Mouse (Mus musculus): ENCODE results near the gene Srek1. TPM values are rescaled to one million over a fixed set of nuclear protein-coding genes. Genes with fewer than 3 reads are reported as not detected.

Srek1 gene
- polyA plus RNA-seq (2012; rRNA removed; ENCODE audit: low replicate concordance), result 29.8 and 60.7 TPM in 2 replicates

DNA sequence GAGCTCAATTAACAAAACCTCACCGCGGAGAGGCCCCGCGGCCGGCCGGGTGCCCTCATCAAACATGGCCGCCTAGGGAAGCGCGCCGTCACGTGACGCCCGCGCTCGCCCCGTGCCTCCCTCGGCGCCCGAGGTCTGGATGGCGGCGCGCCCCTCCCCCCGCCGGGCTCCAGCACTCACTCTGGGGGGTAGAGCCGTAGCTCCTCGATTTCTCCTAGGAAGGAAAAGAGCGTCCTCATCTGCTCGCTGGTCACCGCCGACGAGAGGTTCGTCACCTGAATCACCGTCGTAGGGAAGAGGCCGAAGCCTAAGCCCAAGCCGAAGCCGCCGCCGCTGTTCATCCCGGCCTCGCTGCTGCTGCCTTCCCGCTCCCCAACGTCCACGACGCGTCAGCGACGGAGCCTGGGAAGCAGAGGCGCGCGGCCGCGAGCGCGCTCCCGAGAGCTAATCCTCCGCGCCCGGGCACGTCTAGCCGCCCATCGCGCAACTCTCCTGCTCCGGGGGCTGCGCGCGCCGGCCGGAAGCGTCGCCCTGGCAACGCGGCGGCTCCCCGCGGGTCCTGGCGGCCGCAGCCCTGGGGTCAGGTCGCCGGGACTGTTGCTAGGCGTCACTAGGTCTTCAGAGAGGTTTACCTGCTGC lies at the start of gene Srek1:
Gene Srek1, minus strand, starts transcription at position 490 of the 639 bp plus-strand sequence.

Other genes with a start within 250 kb of the Srek1 start
- gene Erbin, start 145.9 kb upstream of the Srek1 start, polyA plus RNA-seq (2012; rRNA removed; ENCODE audit: low replicate concordance), result 6.4 and 12.3 TPM in 2 replicates